Mouse (Mus musculus) ovary, postnatal 14 days (tissue): ENCODE results near the gene Ldlr.
"Not testable (repeated sequence)": the region's sequence is repeated elsewhere in the genome, so short reads cannot be mapped to it uniquely, and the experiment has no call there.

Source experiments
- DNase-seq: peaks from one replicate; pipeline ENCODE4 v3.0.0; 2022; ENCODE audit warnings: low spot score

Ldlr gene

GRCm38 (mm10) chr9:21791861-21792260, 68.6 kb downstream of the Ldlr start:
- no peak for DNase-seq

- DNase-seq = no peak
These were observed 69.4 kb downstream of the Ldlr start for GRCm38 (mm10) chr9:21792644-21793043.

GRCm38 (mm10) chr9:21793507-21793906, 70.2 kb downstream of the Ldlr start:
- not testable (repeated sequence) for DNase-seq

- DNase-seq = no peak
These were observed 71.1 kb downstream of the Ldlr start for GRCm38 (mm10) chr9:21794344-21794834.

GRCm38 (mm10) chr9:21794925-21795324, 71.6 kb downstream of the Ldlr start:
- DNase-seq = no peak

- no peak for DNase-seq
These were observed 72.3 kb downstream of the Ldlr start for GRCm38 (mm10) chr9:21795579-21795978.

GRCm38 (mm10) chr9:21796259-21796658, 73.0 kb downstream of the Ldlr start:
- no peak for DNase-seq

- no peak for DNase-seq
These were observed 73.6 kb downstream of the Ldlr start for GRCm38 (mm10) chr9:21796919-21797318.

- peak; percentile 69 for DNase-seq
These were observed 74.7 kb downstream of the Ldlr start for GRCm38 (mm10) chr9:21797921-21798344.

- peak; percentile 89 for DNase-seq
These were observed 75.2 kb downstream of the Ldlr start, which contains the start of gene Kank2 for GRCm38 (mm10) chr9:21798345-21799009. Gene Kank2, minus strand, starts transcription at chr9:21798744.

GRCm38 (mm10) chr9:21799010-21799350, 75.7 kb downstream of the Ldlr start:
- no peak for DNase-seq
